Comparison of ENCODE assay signal across 30 mouse cellular contexts in genomic region chr11:62903871-62904495, GRCm38 (mm10). TPM values are rescaled to one million over a fixed set of nuclear protein-coding genes. Genes with fewer than 3 reads are reported as not detected.
DNase-seq lines count a peak whose midpoint lies in the region; TF ChIP-seq lines count a peak whose summit lies in the region.
"Had no signal": no experiment of that assay in that cellular context is flagged by ENCODE, and none has a peak within 500 bp of the region (broad histone marks: within the 10 kb centered on the region; RNA-seq: fewer than 3 reads in every experiment).

No protein-coding gene starts in this region.

- H3K27ac ChIP-seq in ES-E14 (ENCODE audit: insufficient read depth, low read depth, low read length, poor library complexity, severe bottlenecking) = no peak overlapping the region
- H3K27ac ChIP-seq: embryonic facial prominence, embryonic 13.5 days; forebrain, embryonic 13.5 days; gastrocnemius, adult 2 months; heart, embryonic 10.5 days; hindbrain, embryonic 14.5 days; kidney, postnatal 0 days; limb, embryonic 10.5 days; liver, embryonic 15.5 days had no signal

- no peak overlapping the region for H3K4me2 ChIP-seq in myocyte (ENCODE audit: low read depth)
- H3K4me2 ChIP-seq: embryonic facial prominence, embryonic 13.5 days; forebrain, embryonic 13.5 days; hindbrain, embryonic 14.5 days; liver, embryonic 15.5 days had no signal

- no peak for TF ChIP-seq POLR2A in myocyte (IDR thresholded peaks at IDR 0.05; ENCODE audit: insufficient read length, low read depth)

- H3K27me3 ChIP-seq in myocyte (ENCODE audit: control insufficient read depth, insufficient read depth, insufficient read length) = no peaks in the 10 kb centered on the region
- H3K27me3 ChIP-seq: CH12.LX; embryonic facial prominence, embryonic 13.5 days; forebrain, embryonic 13.5 days; liver, embryonic 15.5 days; Patski had no signal

- H3K79me2 ChIP-seq in myocyte (ENCODE audit: control insufficient read depth, insufficient read depth) = no peaks in the 10 kb centered on the region

- in situ Hi-C loops in ES-E14 (cut with MboI; ENCODE audit: low sequenced_read_pairs in 2 of 2, unreplicated experiment in 2 of 2) = no loop called here

- no peaks in the 10 kb centered on the region for H3K9me3 ChIP-seq in ES-E14 (ENCODE audit: control insufficient read depth, insufficient read depth, low read depth, low read length)
- H3K9me3 ChIP-seq: embryonic facial prominence, embryonic 13.5 days; forebrain, embryonic 13.5 days; heart, embryonic 10.5 days; limb, embryonic 10.5 days; liver, embryonic 15.5 days had no signal

- no peak overlapping the region for H3ac ChIP-seq in myocyte (ENCODE audit: control insufficient read depth, insufficient read length)

- H3K9ac ChIP-seq in ES-E14 (ENCODE audit: insufficient read depth, low read depth, low read length, poor library complexity, severe bottlenecking) = no peak overlapping the region
- H3K9ac ChIP-seq: embryonic facial prominence, embryonic 13.5 days; forebrain, embryonic 13.5 days; hindbrain, embryonic 14.5 days; liver, embryonic 15.5 days had no signal

- H3K4me3 ChIP-seq in ES-E14 (ENCODE audit: insufficient read depth in 1 of 2, low read depth in 1 of 2, low read length in 2 of 2, poor library complexity in 1 of 2, severe bottlenecking in 1 of 2) (no peak overlapping the region), myocyte (no peak overlapping the region)
- H3K4me3 ChIP-seq: embryonic facial prominence, embryonic 13.5 days; forebrain, embryonic 13.5 days; gastrocnemius, adult 2 months; heart, embryonic 10.5 days; limb, embryonic 10.5 days; liver, embryonic 15.5 days had no signal

- H3K36me3 ChIP-seq in ES-E14 (ENCODE audit: control insufficient read depth, insufficient read depth, low read length, poor library complexity, severe bottlenecking) (no peaks in the 10 kb centered on the region), myocyte (ENCODE audit: control insufficient read depth, insufficient read depth) (no peaks in the 10 kb centered on the region)
- H3K36me3 ChIP-seq: embryonic facial prominence, embryonic 13.5 days; heart, embryonic 10.5 days; limb, embryonic 10.5 days; liver, embryonic 15.5 days had no signal

- H3K4me1 ChIP-seq in ES-E14 (ENCODE audit: control insufficient read depth in 2 of 2, insufficient read depth in 2 of 2, low read length in 2 of 2, poor library complexity in 1 of 2) = peaks cover 0 to 8% of the 10 kb centered on the region in 2 experiments; a peak in 1 of 4 replicates
- H3K4me1 ChIP-seq: forebrain, embryonic 13.5 days; heart, embryonic 10.5 days; limb, embryonic 10.5 days; liver, embryonic 15.5 days had no signal

- DNase-seq in lung, postnatal 25 days (ENCODE audit: low spot score) = peak; percentile 23
- no peak for DNase-seq in lung, postnatal 10 days
- DNase-seq in ES-E14 (ENCODE audit: low read depth, low spot score) (peak; percentile 33), adipocyte (ENCODE audit: low spot score) (peak; percentile 52)
- DNase-seq in cerebellum, adult 11-12 months = no peak
- no peak for DNase-seq in layer of hippocampus, adult 9-10 months (ENCODE audit: low spot score)
- DNase-seq: adrenal gland, postnatal 14 days; cerebellum, postnatal 10 days; gastrocnemius, adult 2 months; heart, postnatal 4 days; kidney, adult 2 months; liver; right cerebral cortex, postnatal 25 days; spleen, adult 18-20 months had no signal

TF ChIP-seq in ES-E14, 5 proteins besides CTCF, POLR2A, EP300 and RAD21:
- TF ChIP-seq MAFK (IDR thresholded peaks at IDR 0.05; ENCODE audit: insufficient read depth, low read depth, low read length) = no peak
- no peak for TF ChIP-seq CHD2 (IDR thresholded peaks at IDR 0.05; ENCODE audit: low read depth, low read length)
- TF ChIP-seq ZC3H11A (IDR thresholded peaks at IDR 0.05; ENCODE audit: borderline replicate concordance, low read depth, low read length) = no peak
- no peak for TF ChIP-seq ZNF384 (IDR thresholded peaks at IDR 0.05; ENCODE audit: low read depth, low read length)
- TF ChIP-seq HCFC1 (IDR thresholded peaks at IDR 0.05; ENCODE audit: borderline replicate concordance, insufficient read depth, low read length) = no peak

TF ChIP-seq in myocyte, 11 proteins besides CTCF, POLR2A, EP300 and RAD21:
- TF ChIP-seq CEBPB (IDR thresholded peaks at IDR 0.05; ENCODE audit: insufficient read depth, poor library complexity, severe bottlenecking) (0 out of 2 replicates have a peak, but pooled peaks have one; percentile 4), REST (IDR thresholded peaks at IDR 0.05; ENCODE audit: insufficient read depth, insufficient read length) (no peak)

RNA-seq across cellular contexts. Expression of gene Tvp23b, which starts 24.7 kb away (rescaled TPM):
- 62.5 and 68.5 TPM in 2 replicates for total RNA-seq in ES-E14 (2012; rRNA removed)
- polyA plus RNA-seq in myocyte (2012; fragmentation: generic; extraction: Trizol) = 18.2 TPM

RNA-seq across cellular contexts. Expression of gene Cdrt4, which starts 47.0 kb away (rescaled TPM):
- total RNA-seq in ES-E14 (2012; rRNA removed) = 1.1 and 1.6 TPM in 2 replicates
- not detected for polyA plus RNA-seq in myocyte (2012; fragmentation: generic; extraction: Trizol)
- total RNA-seq: adrenal gland, postnatal 14 days; CH12.LX; gastrocnemius, adult 2 months; layer of hippocampus, postnatal 14 days; left cerebral cortex, adult 8-10 months had no signal
- polyA plus RNA-seq: activated CD4-positive, CD25-positive, alpha-beta regulatory T cell, adult 4 months; forebrain, embryonic 13.5 days; hindbrain, embryonic 14.5 days; inflammation-experienced regulatory T-cells, adult 6 months; kidney, adult 2 months; limb, embryonic 10.5 days; liver, embryonic 15.5 days; neural tube, embryonic 11.5 days; Patski; thymus, postnatal 0 days had no signal

RNA-seq across cellular contexts. Expression of gene Fbxw10, which starts 57.1 kb away (rescaled TPM):
- total RNA-seq in ES-E14 (2012; rRNA removed) = 0.85 and 1.2 TPM in 2 replicates
- not detected for polyA plus RNA-seq in myocyte (2012; fragmentation: generic; extraction: Trizol)

Comparison
In these comparisons a context has a peak if more than half of its experiments do, and no peak if none do; other contexts are left out.
1. DNase-seq: peak in lung, postnatal 25 days (single experiment), ES-E14 (single experiment) and adipocyte (single experiment); none in lung, postnatal 10 days (single experiment), cerebellum, adult 11-12 months (single experiment) and layer of hippocampus, adult 9-10 months (single experiment).